Mouse (Mus musculus) thymus, postnatal 14 days (tissue): ENCODE data around the gene Tbc1d13.

Experiments used
- DNase-seq: peaks from one replicate; pipeline ENCODE4 v3.0.0; 2021

Gene Tbc1d13

DNA sequence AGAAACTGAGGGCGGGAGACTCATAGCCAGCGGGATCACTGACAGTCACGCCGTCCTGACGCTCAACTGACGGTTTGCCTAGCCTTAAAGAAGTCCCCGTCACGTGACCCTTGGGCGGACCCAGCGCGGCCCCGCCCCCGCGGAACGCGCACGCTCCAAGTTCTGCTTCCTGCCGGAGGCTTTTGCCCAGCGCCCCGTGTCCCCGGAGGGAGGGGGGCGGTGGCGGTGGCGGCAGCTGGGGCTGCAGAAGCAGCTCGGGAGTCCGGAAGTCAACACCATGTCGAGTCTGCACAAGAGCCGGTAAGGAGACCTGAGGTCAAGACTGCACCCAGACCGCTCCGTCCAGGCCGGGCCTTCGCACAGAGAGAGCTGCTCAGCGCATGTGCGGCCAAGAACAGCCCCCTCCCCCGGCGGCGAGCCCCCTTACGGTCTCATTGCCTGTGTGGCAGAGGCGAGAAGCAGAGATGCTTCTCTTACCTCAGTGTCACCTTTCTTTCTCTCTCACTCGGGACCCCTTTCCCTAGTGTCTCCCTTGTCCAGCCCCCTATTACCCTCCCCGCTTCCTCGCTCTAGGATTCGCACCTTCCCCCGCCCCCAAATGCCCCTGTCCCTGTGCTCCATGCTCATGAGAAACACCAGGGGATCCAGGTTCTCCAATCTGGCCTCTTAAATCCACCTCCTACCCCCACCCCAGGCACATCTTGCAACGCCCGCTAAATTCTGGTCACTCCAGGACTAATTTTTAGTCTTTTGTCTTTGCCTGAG, at the start of gene Tbc1d13:
Gene Tbc1d13 (plus strand): TSS at position 134 of the 765 bp plus-strand sequence.
- DNase-seq, result peak; percentile 99

DNA sequence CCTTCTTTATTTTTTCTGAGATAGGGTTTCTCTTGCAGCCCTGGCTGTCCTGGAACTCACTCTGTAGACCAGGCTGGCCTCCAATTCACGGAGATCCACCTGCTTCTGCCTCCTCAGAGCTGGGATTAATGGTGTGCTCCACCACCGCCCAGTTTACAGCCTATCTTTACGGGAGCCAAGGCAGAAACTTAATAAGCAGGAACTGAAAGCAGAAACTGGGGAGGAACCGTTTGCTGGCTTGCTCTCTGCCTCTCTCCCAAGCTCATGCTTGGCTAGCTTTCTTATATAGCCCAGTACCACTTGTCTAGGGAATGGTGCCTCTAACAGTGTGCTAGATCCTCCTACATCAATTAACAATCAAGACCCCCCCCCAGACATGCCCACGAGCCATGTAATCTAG, 49.4 kb upstream of the Tbc1d13 start:
- DNase-seq, result no peak

DNA sequence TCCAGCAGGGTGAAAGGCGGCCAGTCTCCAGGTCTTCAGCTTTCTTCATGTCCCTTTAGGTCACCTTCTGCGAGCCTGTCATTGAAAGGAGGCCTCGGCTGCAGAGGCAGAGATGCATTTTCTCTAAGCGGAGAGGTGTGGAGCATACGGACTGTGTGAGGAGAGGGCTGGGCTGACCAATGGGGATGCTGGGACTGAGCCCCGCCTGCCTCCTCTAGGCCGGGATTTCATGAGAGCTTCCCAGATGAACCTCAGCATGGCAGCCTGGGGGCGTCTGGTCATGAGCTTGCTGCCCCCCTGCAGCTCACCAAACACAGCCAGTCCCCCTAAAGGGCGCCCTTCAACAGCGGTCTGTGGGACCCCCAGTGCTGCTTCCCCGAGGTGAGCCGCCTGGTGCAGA, 48.9 kb upstream of the Tbc1d13 start:
- no peak for DNase-seq

DNA sequence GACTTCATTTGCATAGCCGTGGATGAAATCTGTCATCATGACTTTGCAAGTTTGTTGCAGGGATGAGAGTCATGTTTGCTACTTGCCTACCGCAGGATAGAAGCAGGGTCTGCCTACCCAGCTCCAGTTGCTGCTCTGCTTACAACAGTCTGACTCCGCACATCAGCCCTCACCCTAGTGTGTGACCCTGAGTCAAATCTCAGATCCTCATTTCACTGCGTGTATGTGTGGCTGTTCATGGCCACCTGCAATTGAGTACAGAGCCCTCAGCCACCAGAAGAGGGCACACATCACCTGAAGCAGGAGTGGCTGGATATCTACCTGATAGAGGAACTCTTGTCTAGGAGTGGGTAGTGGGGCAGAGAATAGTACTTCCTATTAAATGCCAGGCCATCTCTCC, 46.2 kb upstream of the Tbc1d13 start:
- no peak for DNase-seq

- DNase-seq, result no peak
Observed at GRCm38 (mm10) chr2:30091521-30091920, 42.0 kb upstream of the Tbc1d13 start.

GRCm38 (mm10) chr2:30092280-30092918, 41.1 kb upstream of the Tbc1d13 start:
- DNase-seq, result no peak

GRCm38 (mm10) chr2:30093471-30094207, 39.9 kb upstream of the Tbc1d13 start, which contains the start of gene Zdhhc12:
Zdhhc12 (minus strand) TSS chr2:30093648.
- DNase-seq, result peak; percentile 99

DNA sequence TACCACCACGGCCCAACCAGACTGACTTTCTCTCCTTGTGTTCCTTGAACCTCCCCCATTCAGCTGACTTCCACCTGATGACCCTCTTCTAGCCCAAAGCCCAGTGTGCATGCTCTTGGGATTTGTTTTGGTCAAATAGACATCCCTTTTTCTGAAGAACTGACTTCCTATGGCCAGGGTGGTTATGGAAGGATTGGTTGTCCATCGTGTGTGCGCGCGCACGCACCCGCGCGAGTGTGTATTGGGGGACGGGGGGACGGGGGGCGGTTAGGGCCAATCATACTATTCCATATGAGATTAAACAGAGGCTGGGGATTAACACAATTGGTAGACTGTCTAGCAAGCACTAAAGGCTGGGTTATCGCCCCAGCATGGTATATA, 39.3 kb upstream of the Tbc1d13 start:
- no peak for DNase-seq

GRCm38 (mm10) chr2:30095882-30096527, 37.5 kb upstream of the Tbc1d13 start:
- DNase-seq, result peak; percentile 71

- no peak for DNase-seq
Observed at GRCm38 (mm10) chr2:30100214-30100613, 33.3 kb upstream of the Tbc1d13 start.

GRCm38 (mm10) chr2:30106364-30106763, 27.2 kb upstream of the Tbc1d13 start:
- peak; percentile 75 for DNase-seq

- no peak for DNase-seq
Observed at GRCm38 (mm10) chr2:30107646-30108045, 25.9 kb upstream of the Tbc1d13 start.

DNA sequence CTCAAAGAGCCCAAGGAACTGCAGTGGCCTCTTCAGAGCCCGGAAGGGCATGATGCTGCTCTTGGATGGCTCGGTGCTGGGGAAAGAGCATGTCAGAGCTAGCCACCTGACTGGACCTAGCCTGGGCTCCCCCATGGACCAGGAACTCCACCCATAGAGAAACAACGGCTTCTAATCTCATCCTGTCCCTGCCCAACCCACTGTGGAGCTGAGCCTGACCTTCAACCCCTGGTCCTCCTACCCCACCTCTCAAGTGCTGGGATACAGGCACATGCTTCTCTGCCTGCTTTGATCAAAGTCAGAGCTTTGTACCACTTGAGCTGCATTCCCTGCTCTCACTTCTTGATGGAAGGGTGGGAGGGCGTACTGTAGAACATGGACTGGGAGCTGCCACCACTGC, 25.3 kb upstream of the Tbc1d13 start:
- DNase-seq, result no peak

- no peak for DNase-seq
Observed at GRCm38 (mm10) chr2:30111500-30111899, 22.0 kb upstream of the Tbc1d13 start.

DNA sequence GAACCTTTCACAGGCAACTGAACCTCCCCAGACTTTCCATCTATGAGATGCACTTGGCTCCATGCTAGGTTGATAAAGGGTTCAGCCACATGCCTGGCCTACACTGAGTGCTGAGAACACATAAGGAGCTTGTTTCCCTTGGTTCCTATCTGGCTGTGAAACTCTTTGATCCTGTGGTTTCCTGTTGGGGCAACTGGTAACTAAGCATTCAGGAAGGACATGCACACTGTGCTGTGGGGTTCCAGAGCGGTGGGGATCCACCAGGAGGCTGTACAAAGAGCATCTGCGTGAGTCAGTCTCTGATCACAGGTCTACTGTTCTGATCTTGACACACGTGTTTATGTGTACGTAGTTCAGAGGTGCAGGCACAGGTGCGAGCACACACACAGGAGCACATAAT, 21.0 kb upstream of the Tbc1d13 start:
- no peak for DNase-seq

DNA sequence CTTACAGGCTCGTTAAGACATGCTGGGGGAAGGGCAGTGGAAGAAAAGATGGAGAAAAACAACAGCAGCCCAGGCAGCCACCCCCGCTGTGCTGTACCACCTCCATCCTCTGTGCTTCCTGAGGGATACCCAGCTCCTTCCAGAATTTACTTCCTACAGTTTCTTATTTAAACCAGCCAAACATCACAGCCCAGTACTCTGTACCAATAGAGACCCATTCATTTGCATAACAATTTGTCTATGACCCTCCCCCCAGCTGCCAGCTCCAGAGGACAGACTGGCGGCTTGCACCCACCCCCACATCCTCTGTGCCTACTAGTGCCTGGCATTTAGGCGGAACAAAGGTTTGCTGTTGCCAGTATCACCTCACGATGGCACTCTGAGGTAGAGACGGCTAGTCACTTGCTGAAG, 13.9 kb upstream of the Tbc1d13 start:
- peak; percentile 77 for DNase-seq

DNA sequence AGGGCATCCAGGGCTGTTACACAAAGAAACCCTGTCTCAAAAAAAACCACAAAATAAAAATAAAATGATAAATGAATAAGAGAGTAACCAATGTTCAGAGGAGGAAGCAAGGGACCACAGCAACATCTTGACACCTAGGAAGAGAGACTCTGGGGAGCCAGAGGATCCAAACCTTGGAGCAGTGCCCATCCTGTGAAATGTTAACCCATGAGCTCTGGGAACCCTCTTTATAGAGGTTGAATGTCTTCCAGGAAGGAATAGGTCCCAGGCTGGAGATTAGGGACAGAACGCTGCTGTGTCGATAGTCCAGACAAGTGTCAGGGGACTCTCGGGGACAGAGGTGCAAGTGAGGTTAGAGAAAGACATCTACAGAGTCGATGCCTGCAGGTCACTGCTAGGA, 13.3 kb upstream of the Tbc1d13 start:
- no peak for DNase-seq

GRCm38 (mm10) chr2:30122766-30123165, 10.8 kb upstream of the Tbc1d13 start:
- no peak for DNase-seq

DNA sequence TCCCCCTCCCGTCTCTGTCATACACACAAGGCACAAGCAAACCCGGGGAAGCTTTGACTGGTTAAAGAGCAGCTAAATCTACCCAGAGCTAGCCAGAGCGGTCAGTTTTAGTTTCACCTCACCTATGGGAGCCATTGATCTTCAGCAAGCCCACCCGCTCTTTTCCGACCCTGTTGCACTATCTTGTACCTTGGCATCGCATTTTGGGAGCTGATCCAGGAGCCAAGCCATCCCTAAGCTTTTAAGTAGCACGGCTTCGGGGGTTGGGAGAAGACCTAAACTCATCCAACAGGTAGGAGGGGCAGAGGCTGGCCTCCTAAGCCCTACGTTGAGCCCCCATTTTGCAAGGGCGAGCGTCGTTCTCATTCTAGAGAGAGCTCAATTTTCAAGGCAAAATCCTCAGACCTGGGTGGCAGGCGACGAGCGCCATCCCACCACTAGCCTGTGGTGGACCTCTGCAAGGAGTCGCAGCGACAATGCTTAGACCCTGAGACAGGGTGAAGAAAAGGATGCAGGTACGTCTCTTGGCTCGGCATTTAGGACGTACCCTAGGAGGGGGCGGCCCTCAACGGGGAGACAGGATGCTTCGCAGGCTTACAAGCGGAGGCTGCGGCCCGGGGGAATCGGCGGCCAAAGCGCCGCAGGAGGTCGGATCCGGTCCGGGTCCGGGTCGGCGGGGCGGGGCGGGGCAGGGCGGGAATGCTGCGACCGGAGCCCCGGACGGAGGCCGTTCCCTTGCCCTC, 9.6 kb upstream of the Tbc1d13 start:
- DNase-seq, result no peak

GRCm38 (mm10) chr2:30124472-30125274, 8.9 kb upstream of the Tbc1d13 start, which contains the start of gene Zer1:
Zer1 (minus strand) TSS chr2:30124585.
- DNase-seq, result peak; percentile 94

GRCm38 (mm10) chr2:30128789-30129188, 4.8 kb upstream of the Tbc1d13 start:
- peak; percentile 50 for DNase-seq

DNA sequence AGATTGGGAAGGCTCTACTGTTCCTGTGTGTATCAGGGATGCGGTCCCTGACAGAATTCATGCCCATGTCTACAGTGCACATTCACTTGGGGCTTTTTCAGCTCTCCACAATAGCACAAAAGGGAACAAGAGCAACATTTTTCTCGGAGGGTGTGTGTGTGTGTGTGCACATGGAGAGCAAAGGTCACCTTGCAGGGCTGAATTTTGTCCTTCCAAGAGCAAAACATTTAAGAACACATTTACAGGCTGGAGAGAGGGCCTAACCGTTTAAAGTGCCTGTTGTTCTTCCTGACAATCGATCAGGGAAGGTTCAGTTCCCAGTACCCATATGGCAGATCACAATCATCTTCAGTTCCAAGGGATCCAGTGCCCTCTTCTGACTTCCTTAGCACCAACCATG, 3.4 kb upstream of the Tbc1d13 start:
- DNase-seq, result no peak
